Mouse (Mus musculus) right cerebral cortex, postnatal 10 days (tissue): ENCODE data around the gene 2210408I21Rik.
"Not testable (repeated sequence)": the region's sequence is repeated elsewhere in the genome, so short reads cannot be mapped to it uniquely, and the experiment has no call there.

Experiments
- DNase-seq, 2 experiments: peaks; one replicate each; pipeline ENCODE4 v3.0.0; 2021; ENCODE audit warnings: low spot score in 2 of 2

2210408I21Rik gene

DNA sequence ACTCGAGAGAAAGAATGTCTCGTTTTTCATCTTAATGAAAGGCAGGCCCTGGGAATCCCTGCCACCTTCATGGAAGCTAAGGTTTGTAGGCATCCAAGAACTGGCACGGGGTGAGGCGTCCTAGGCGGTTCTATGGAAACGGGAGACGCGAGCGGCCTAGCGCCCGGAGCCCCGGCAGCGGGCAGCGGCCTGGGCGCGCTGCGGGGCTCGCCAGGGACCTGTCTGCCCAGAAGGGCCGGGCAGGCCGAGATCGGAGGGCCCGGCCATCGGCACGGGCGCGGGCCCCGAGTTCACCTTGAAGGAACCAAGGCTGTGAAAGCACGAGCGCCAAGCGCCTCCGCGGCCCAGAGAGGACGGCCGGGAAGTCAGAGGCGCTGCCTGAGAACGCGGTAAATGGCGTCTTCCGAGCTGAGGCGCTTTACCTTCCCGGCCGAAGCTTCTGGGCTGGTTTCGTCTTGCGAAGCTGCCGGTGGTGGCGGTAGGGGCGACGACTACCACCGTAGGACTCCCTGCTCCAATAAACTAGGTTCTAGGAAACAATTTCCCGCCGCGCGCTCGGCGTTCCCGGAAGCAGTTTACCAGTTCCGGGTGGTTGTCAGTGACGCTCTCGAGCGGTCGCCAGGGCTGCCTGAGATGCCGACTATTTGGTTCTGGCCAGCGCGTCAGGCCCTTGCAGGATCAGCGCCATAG lies at the start of gene 2210408I21Rik, which contains the start of gene Slf1:
Gene 2210408I21Rik (plus strand): TSS at position 610 of the 690 bp plus-strand sequence.
Gene Slf1 (minus strand): TSS at position 543 of the 690 bp plus-strand sequence.
- peak; percentile 95 for DNase-seq

GRCm38 (mm10) chr13:77092876-77093275 lies 42.5 kb upstream of the 2210408I21Rik start:
- not testable (repeated sequence) for DNase-seq

DNA sequence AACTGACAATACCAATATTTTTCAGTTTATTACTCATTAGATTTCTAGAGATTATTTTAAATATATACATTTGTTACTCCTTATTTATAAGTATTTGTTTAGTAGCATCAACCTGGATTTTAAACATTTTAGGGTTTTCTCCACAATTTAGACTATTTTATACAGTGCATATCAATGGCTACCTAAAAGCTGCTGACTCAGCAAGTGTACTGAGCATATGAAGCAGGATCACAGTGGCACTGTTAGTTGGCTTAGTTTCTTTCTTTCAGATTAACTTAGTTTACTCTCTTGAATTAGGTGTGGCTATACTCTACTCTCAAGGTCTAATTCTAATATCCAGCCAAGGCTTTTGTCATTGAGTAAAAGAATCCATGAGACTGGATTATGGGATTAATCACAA lies 27.6 kb upstream of the 2210408I21Rik start:
- no peak for DNase-seq

GRCm38 (mm10) chr13:77118695-77119094 lies 16.6 kb upstream of the 2210408I21Rik start:
- no peak for DNase-seq

GRCm38 (mm10) chr13:77125159-77125558 lies 10.2 kb upstream of the 2210408I21Rik start:
- DNase-seq = no peak

DNA sequence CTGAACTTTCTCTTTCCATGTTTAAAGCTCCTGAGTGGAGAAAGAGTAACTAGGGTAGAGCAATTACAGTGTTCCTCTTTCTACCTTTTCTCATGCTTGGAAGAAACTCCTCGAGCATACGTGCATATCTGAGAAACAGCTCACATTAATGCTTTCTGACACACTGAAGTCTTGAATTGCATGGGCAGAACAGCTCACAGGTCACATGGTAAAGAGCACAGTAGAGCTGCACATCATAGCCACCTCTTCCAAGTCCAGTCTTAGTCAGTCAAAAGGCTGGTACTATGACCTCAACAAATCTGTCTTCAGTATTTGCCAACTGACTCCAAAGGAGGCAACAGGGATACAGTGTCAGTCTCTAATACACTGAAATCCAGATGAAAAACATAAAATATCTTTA lies 7.1 kb upstream of the 2210408I21Rik start:
- DNase-seq = no peak

- DNase-seq = no peak
Observed at GRCm38 (mm10) chr13:77131132-77131531, 4.2 kb upstream of the 2210408I21Rik start.

DNA sequence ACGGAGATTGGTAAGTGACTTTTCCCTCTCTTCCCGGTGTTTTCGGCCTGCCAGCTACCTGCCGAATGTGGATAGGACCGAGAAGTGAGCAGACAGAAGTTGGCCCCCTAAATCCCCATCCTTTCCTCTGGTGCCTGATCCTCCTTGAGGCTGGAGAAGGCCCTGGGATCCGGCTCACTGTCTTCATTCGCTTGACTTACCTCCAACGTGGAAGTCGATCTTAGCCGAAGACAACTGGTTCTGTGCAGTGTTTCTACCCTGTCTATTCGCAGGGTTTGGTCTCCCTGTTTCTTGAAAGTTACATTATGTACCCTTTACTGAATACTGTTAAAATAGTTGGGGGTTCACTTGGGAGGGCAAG lies 261 bp downstream of the 2210408I21Rik start:
- no peak for DNase-seq

DNA sequence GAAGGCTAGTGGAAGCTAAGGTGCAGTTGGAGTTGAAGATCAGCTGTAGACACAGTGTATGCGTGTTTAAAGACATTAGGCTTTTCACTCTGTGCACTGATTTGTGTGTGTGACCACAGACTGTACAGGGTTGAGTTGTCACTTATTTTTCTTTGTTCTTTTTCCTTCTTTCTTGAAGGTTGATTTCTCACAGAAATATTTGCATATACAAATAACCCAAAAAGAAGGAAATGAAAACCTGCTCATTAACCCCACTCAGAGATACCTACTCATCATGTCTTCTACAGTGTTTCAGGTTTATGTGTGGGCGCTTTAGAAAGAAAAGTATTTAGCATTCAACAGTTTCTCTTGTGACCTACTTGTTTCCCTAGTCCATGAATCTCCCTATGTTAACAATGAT lies 5.5 kb downstream of the 2210408I21Rik start:
- DNase-seq = no peak

DNA sequence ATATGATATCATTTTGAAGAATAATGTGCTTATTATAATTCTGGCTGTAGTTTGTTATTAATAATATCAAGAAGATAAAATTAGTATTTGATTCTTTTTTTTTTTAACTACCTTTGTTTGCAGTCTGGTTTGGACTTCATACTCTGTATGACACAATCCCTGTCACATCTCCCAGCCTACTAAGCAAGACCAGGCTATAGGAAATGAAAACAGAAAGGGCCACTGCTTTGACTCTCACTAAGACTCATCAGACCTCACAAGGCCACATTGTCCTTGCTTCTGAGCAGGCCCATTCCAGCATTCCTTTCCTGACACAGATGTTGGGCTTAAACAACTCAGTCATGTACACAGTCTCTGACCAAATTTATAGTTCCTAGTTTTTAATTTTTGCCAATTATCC lies 42.6 kb downstream of the 2210408I21Rik start:
- DNase-seq = no peak

GRCm38 (mm10) chr13:77190606-77191005 lies 55.3 kb downstream of the 2210408I21Rik start:
- no peak for DNase-seq

DNA sequence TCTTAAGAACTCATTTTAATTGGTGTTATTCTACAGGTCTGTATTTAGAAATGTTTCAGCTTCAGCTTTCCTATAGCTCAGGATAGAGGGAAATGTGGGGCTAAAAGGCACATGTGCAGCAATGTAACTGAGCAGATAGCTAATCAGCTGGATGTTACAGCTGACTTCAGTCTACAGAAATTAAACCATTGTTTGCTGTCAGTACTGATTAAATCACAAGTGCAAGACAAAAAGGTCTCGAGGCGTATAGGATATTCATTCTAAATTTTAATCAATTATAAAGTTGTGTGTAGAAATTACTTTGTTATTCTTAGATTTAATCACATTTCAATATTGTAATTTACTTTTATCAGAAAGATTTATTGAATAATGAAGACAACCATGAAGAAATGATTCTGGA lies 56.9 kb downstream of the 2210408I21Rik start:
- DNase-seq = no peak

- DNase-seq = no peak
Observed at GRCm38 (mm10) chr13:77208764-77209418, 73.6 kb downstream of the 2210408I21Rik start.

DNA sequence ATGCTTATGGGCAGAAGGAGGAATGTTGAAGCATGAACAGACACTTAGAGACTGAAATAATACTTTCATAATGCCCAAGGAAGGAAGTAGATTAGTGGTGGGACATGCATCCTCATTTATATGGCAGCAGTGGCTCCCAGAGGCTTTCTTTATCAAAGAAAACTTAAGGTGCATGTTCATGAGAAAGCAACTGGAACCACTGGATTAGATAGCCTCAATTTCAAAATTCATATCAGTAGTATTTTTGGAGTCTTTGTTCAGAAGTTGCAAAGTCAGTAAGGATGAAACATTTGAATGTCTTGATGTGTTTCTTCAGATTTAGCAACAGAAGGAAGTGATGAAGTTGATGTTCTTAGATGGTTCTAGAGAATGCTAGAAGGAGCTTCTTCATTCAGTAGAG lies 77.9 kb downstream of the 2210408I21Rik start:
- no peak for DNase-seq

- DNase-seq = no peak
Observed at GRCm38 (mm10) chr13:77215460-77215859, 80.1 kb downstream of the 2210408I21Rik start.

DNA sequence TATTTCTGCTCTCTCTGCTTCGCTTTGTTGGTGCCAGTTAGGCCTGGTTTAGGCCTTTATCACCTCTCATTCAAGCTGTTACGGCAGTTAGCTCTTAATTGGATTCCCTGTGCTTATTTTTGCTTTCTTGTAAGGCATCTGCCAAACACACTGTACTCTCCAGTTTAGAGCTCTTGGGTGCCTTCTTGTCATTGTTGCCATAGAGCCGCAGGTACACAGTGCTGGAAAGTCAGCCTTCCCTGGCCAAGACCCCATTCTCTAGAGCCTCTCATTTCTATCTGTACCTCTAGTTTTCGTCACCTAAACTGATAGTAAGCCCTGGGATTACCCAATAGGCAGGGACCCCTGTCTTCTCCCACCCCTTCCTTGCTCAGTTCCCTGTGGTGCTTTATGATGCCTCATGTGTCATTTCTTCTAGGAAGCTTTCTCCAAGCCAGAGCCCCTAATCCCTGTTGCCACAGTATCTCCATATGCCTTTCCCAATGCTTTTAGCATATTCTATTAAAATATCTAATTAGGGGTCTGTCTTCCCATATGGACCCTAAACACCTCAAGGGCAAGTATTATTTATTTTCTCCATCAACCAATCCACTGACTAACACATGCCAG lies 82.4 kb downstream of the 2210408I21Rik start:
- DNase-seq = no peak

GRCm38 (mm10) chr13:77221072-77221471 lies 85.7 kb downstream of the 2210408I21Rik start:
- DNase-seq = no peak

- DNase-seq = no peak
Observed at GRCm38 (mm10) chr13:77256541-77256940, 121.2 kb downstream of the 2210408I21Rik start.

- DNase-seq = no peak
Observed at GRCm38 (mm10) chr13:77262715-77263338, 127.5 kb downstream of the 2210408I21Rik start.

- DNase-seq = no peak
Observed at GRCm38 (mm10) chr13:77263400-77264179, 128.2 kb downstream of the 2210408I21Rik start.

GRCm38 (mm10) chr13:77264481-77264880 lies 129.1 kb downstream of the 2210408I21Rik start:
- DNase-seq = no peak
